In the genomic region with DNA sequence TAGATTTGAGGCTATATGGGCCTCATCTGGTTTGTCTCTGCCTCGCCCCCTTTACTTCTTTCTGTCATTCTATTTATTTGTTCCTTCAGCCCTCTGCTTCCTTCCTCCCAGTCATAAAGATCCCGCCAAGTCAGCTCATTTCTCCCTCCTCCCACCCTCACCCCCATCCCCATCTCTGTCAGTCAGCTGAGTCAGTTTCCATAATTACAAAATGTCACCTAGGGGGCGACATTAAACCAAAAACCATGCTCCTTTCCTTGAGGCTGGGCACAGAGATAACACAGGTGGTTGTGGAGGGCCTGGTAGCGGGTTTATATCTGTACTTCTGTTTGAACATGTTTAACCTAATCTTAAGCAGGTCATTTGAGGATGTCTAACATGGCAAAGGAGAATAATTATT, we compare ENCODE assay signal across 9 mouse cellular contexts. TPM values are rescaled to one million over a fixed set of nuclear protein-coding genes. Genes with fewer than 3 reads are reported as not detected.
A peak's percentile ranks its signal among the peaks of the same experiment; 100 is the strongest.
DNase-seq lines count a peak whose midpoint lies in the region; ATAC-seq and TF ChIP-seq lines count a peak whose summit lies in the region.
"Had no signal": no experiment of that assay in that cellular context is flagged by ENCODE, and none has a peak within 500 bp of the region (broad histone marks: within the 10 kb centered on the region; RNA-seq: fewer than 3 reads in every experiment).

No protein-coding gene starts in this region.

- H3K27ac ChIP-seq in forebrain, postnatal 0 days (ENCODE audit: low read depth, low read length), result no peak overlapping the region
- no peak overlapping the region for H3K27ac ChIP-seq in forebrain, embryonic 12.5 days
- H3K27ac ChIP-seq in neural tube, embryonic 15.5 days (replicated peaks), result no peak overlapping the region
- H3K27ac ChIP-seq: hindbrain, embryonic 15.5 days had no signal

- no peak for ATAC-seq in forebrain, postnatal 0 days
- ATAC-seq in forebrain, embryonic 12.5 days (ENCODE audit: low FRiP score), result no peak
- ATAC-seq in neural tube, embryonic 15.5 days (ENCODE audit: low FRiP score), result 0 out of 2 replicates have a peak, but pooled peaks have one; percentile 4

- H3K9me3 ChIP-seq in forebrain, postnatal 0 days (ENCODE audit: low read length), result no peaks in the 10 kb centered on the region
- H3K9me3 ChIP-seq in forebrain, embryonic 12.5 days, result no peaks in the 10 kb centered on the region
- no peaks in the 10 kb centered on the region for H3K9me3 ChIP-seq in neural tube, embryonic 15.5 days (replicated peaks)
- H3K9me3 ChIP-seq: hindbrain, embryonic 15.5 days had no signal

- no peaks in the 10 kb centered on the region for H3K27me3 ChIP-seq in forebrain, postnatal 0 days (ENCODE audit: insufficient read depth, low read length)
- H3K27me3 ChIP-seq in forebrain, embryonic 12.5 days, result no peaks in the 10 kb centered on the region
- no peaks in the 10 kb centered on the region for H3K27me3 ChIP-seq in neural tube, embryonic 15.5 days (replicated peaks)
- H3K27me3 ChIP-seq in splenic B cell, adult 2 months (ENCODE audit: control insufficient read depth, insufficient read depth, low read length, poor library complexity, severe bottlenecking), result no peaks in the 10 kb centered on the region
- H3K27me3 ChIP-seq: hindbrain, embryonic 15.5 days had no signal

- 61% methylated on average over 4 of the region's 4 CpGs for WGBS in forebrain, postnatal 0 days
- 63% methylated on average over 4 of the region's 4 CpGs for WGBS in forebrain, embryonic 12.5 days
- WGBS in neural tube, embryonic 15.5 days, result 54% methylated on average over 4 of the region's 4 CpGs

- H3K4me1 ChIP-seq in forebrain, postnatal 0 days (ENCODE audit: insufficient read depth), result 0 out of 2 replicates have a peak, but pooled peaks cover 2% of the 10 kb centered on the region
- no peaks in the 10 kb centered on the region; the same call in 1 of the 2 replicates for H3K4me1 ChIP-seq in forebrain, embryonic 12.5 days
- H3K4me1 ChIP-seq in neural tube, embryonic 15.5 days, result peaks cover 7% of the 10 kb centered on the region
- H3K4me1 ChIP-seq: hindbrain, embryonic 15.5 days had no signal

- H3K36me3 ChIP-seq in forebrain, postnatal 0 days (ENCODE audit: insufficient read depth), result no peaks in the 10 kb centered on the region
- H3K36me3 ChIP-seq in forebrain, embryonic 12.5 days (replicated peaks), result no peaks in the 10 kb centered on the region
- H3K36me3 ChIP-seq in neural tube, embryonic 15.5 days, result no peaks in the 10 kb centered on the region
- no peaks in the 10 kb centered on the region for H3K36me3 ChIP-seq in splenic B cell, adult 2 months (ENCODE audit: control insufficient read depth, insufficient read depth, low read length, poor library complexity, severe bottlenecking)
- H3K36me3 ChIP-seq: hindbrain, embryonic 15.5 days had no signal

- TF ChIP-seq CTCF in forebrain, postnatal 0 days (IDR thresholded peaks at IDR 0.05; ENCODE audit: low read depth), result peak; percentile 37

- no peak overlapping the region for H3K4me3 ChIP-seq in forebrain, postnatal 0 days (ENCODE audit: low read depth, low read length)
- H3K4me3 ChIP-seq in forebrain, embryonic 12.5 days (replicated peaks), result no peak overlapping the region
- no peak overlapping the region for H3K4me3 ChIP-seq in neural tube, embryonic 15.5 days (replicated peaks)
- H3K4me3 ChIP-seq: hindbrain, embryonic 15.5 days had no signal

- H3K9ac ChIP-seq in forebrain, postnatal 0 days, result no peak overlapping the region
- no peak overlapping the region for H3K9ac ChIP-seq in forebrain, embryonic 12.5 days
- H3K9ac ChIP-seq in neural tube, embryonic 15.5 days (replicated peaks), result no peak overlapping the region
- H3K9ac ChIP-seq: hindbrain, embryonic 15.5 days had no signal

- no peak overlapping the region for H3K4me2 ChIP-seq in forebrain, postnatal 0 days (ENCODE audit: low read depth)
- H3K4me2 ChIP-seq in forebrain, embryonic 12.5 days, result no peak overlapping the region
- no peak overlapping the region for H3K4me2 ChIP-seq in neural tube, embryonic 15.5 days
- H3K4me2 ChIP-seq: hindbrain, embryonic 15.5 days had no signal

- DNase-seq in forebrain, postnatal 0 days, result no peak
- DNase-seq in neural tube, embryonic 10.5 days (ENCODE audit: extremely low spot score, low spot score), result no peak
- peak; percentile 87 for DNase-seq in induced T-regulatory cell, adult 2 months (ENCODE audit: low read depth)
- peak; percentile 51 for DNase-seq in splenic B cell, adult 2 months (ENCODE audit: low read depth, low spot score)
- no peak for DNase-seq in frontal cortex, postnatal 10 days (ENCODE audit: low spot score in 2 of 2)
- DNase-seq in layer of hippocampus, adult 8-10 months (ENCODE audit: low spot score in 2 of 2), result no peak

RNA-seq across cellular contexts. Expression of gene Fam133b, which starts 31.0 kb away (rescaled TPM):
- total RNA-seq in forebrain, postnatal 0 days (2014; rRNA removed), result 36.5 and 41.5 TPM in 2 replicates
- 21.9 and 22.9 TPM in 2 replicates for polyA plus RNA-seq in forebrain, postnatal 0 days (2015; fragmentation: Nextera tagmentation; extraction: Ambion mirVana)
- 44.1 and 44.6 TPM in 2 replicates for polyA plus RNA-seq in forebrain, embryonic 12.5 days (2016; fragmentation: Nextera tagmentation; extraction: Ambion mirVana)
- 21.9 and 23.6 TPM in 2 replicates for polyA plus RNA-seq in neural tube, embryonic 15.5 days (2015; fragmentation: Nextera tagmentation; extraction: Ambion mirVana)
- total RNA-seq in layer of hippocampus, adult 8-10 months (2022), result 10 to 100 TPM; 40.5 to 47.3 (median 45.4) TPM

RNA-seq across cellular contexts. Expression of gene 1700109H08Rik, which starts 58.8 kb away (rescaled TPM):
- total RNA-seq in forebrain, postnatal 0 days (2014; rRNA removed), result 4.9 and 5.2 TPM in 2 replicates
- polyA plus RNA-seq in forebrain, postnatal 0 days (2015; fragmentation: Nextera tagmentation; extraction: Ambion mirVana), result 0.69 and 1.1 TPM in 2 replicates
- 4.9 and 6.2 TPM in 2 replicates for polyA plus RNA-seq in forebrain, embryonic 12.5 days (2016; fragmentation: Nextera tagmentation; extraction: Ambion mirVana)
- polyA plus RNA-seq in neural tube, embryonic 15.5 days (2015; fragmentation: Nextera tagmentation; extraction: Ambion mirVana), result 2.4 and 2.7 TPM in 2 replicates
- 1 to 10 TPM; 3.9 to 9.0 (median 5.5) TPM for total RNA-seq in layer of hippocampus, adult 8-10 months (2022)

Comparison
In these comparisons a context has a peak if more than half of its experiments do, and no peak if none do; other contexts are left out.
1. DNase-seq: peak in induced T-regulatory cell, adult 2 months (single experiment) and splenic B cell, adult 2 months (single experiment); none in forebrain, postnatal 0 days (single experiment), neural tube, embryonic 10.5 days (single experiment), frontal cortex, postnatal 10 days (0 of 2) and layer of hippocampus, adult 8-10 months (0 of 2).